Mouse (Mus musculus) neural tube, embryonic 14.5 days (tissue): ENCODE results near the gene Ctsl. TPM values are rescaled to one million over a fixed set of nuclear protein-coding genes. Genes with fewer than 3 reads are reported as not detected.

ENCODE experiments used
- ATAC-seq: fragments of 200-750 bp; cut with Nextera tagmentation; 2 replicates; pipeline ENCODE4 v1.8.0; 2017; ENCODE audit warnings: low read depth, mild to moderate bottlenecking, moderate TSS enrichment, moderate library complexity
- H3K27ac ChIP-seq: fragments of 300-500 bp; sonication (generic); 2 replicates; pipeline ENCODE4 v1.5.1; 2014; ENCODE audit warnings: low read depth, mild to moderate bottlenecking, control low read depth, low read length, moderate library complexity, mixed read lengths
- H3K27me3 ChIP-seq: fragments of 300-500 bp; sonication (generic); 2 replicates; pipeline ENCODE4 v1.6.1; 2014; ENCODE audit warnings: low read length; ENCODE audit not compliant: control insufficient read depth, insufficient read depth
- H3K36me3 ChIP-seq: fragments of 300-500 bp; sonication (generic); 2 replicates; pipeline ENCODE4 v1.6.1; 2014; ENCODE audit warnings: low read length, mixed read lengths; ENCODE audit not compliant: control insufficient read depth, insufficient read depth
- H3K4me1 ChIP-seq: fragments of 300-500 bp; sonication (generic); 2 replicates; pipeline ENCODE4 v1.6.1; 2014; ENCODE audit warnings: low read length; ENCODE audit not compliant: control insufficient read depth, insufficient read depth
- H3K4me2 ChIP-seq: fragments of 300-500 bp; sonication (generic); 2 replicates; pipeline ENCODE4 v1.6.1; 2014; ENCODE audit warnings: mild to moderate bottlenecking, low read depth, low read length, control low read depth
- H3K4me3 ChIP-seq: fragments of 300-500 bp; sonication (generic); 2 replicates; pipeline ENCODE4 v1.5.1; 2014; ENCODE audit warnings: low read depth, low read length, control low read depth, mixed read lengths
- H3K9ac ChIP-seq: fragments of 300-500 bp; sonication (generic); replicated peaks from 2 replicates; pipeline ENCODE4 v1.6.1; 2014; ENCODE audit warnings: low read depth, mild to moderate bottlenecking, control low read depth, low read length, mixed read lengths
- H3K9me3 ChIP-seq: fragments of 300-500 bp; sonication (generic); 2 replicates; pipeline ENCODE4 v1.6.1; 2016; ENCODE audit warnings: low read length; ENCODE audit not compliant: control insufficient read depth
- WGBS: fragments of 180-500 bp; shearing (Covaris S2); extraction: QIAGEN DNeasy Blood & Tissue Kit; methylation state at CpG from one replicate; pipeline ENCODE4 v1.1.7; 2014; 5-methylcytosine and 5-hydroxymethylcytosine counted together
- polyA plus RNA-seq: library from polyadenylated mRNA; unstranded; fragments of >200 nt; fragmentation: Nextera tagmentation; extraction: Ambion mirVana; gene quantifications from 2 replicates; pipeline ENCODE4 v1.2.1, GENCODE M21; 2014

Gene Ctsl
- polyA plus RNA-seq, 1 experiment from 2014 or later, result 133 TPM

- Histone ChIP-seq H3K4me2 (no peak overlapping the region), H3K27me3 (no peaks in the 10 kb centered on the region), H3K9me3 (no peaks in the 10 kb centered on the region), H3K9ac (no peak overlapping the region), H3K36me3 (peaks cover 20% of the 10 kb centered on the region; the same call in 1 of the 2 replicates), H3K4me3 (no peak overlapping the region), H3K27ac (no peak overlapping the region), H3K4me1 (0 out of 2 replicates have a peak, but pooled peaks cover 7% of the 10 kb centered on the region)
- ATAC-seq, result no peak
Measured at GRCm38 (mm10) chr13:64365326-64365725, 5.4 kb downstream of the Ctsl start.

GRCm38 (mm10) chr13:64364258-64364657, 6.4 kb downstream of the Ctsl start:
- Histone ChIP-seq H3K4me2 (no peak overlapping the region), H3K9ac (no peak overlapping the region), H3K27ac (no peak overlapping the region), H3K4me1 (0 out of 2 replicates have a peak, but pooled peaks cover 7% of the 10 kb centered on the region), H3K36me3 (peaks cover 20% of the 10 kb centered on the region; the same call in 1 of the 2 replicates), H3K4me3 (no peak overlapping the region), H3K9me3 (no peaks in the 10 kb centered on the region), H3K27me3 (no peaks in the 10 kb centered on the region)
- ATAC-seq, result no peak
- 82% methylated on average over 2 of the region's 2 CpGs for WGBS

DNA sequence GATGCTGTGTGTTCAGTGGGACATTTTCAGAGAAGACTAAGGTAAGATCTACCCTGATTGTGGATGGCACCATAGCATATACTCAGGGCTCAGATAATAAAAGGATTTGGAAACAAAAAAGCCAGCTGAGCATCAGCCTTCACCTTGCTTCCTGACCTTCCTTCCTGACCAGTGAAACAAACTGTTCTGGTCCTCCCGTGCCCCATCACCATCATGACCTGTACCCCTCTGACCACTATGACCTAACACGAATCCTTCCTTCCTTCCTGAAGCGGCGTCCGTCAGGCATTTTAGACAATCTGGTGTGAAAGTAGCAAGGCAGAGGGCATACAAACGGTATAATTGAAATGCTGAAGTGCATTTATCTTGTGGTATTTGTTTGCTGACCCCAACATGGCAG, 8.6 kb downstream of the Ctsl start:
- H3K27me3 ChIP-seq, result no peaks in the 10 kb centered on the region
- no peak overlapping the region for H3K27ac ChIP-seq
- peaks cover 20% of the 10 kb centered on the region; the same call in 1 of the 2 replicates for H3K36me3 ChIP-seq
- WGBS, result 94% methylated on average over 6 of the region's 6 CpGs
- no peak overlapping the region for H3K4me3 ChIP-seq
- no peak for ATAC-seq
- no peaks in the 10 kb centered on the region for H3K9me3 ChIP-seq
- H3K9ac ChIP-seq, result no peak overlapping the region
- no peaks in the 10 kb centered on the region for H3K4me1 ChIP-seq
- H3K4me2 ChIP-seq, result no peak overlapping the region

GRCm38 (mm10) chr13:64361020-64361419, 9.7 kb downstream of the Ctsl start:
- no peaks in the 10 kb centered on the region for H3K4me1 ChIP-seq

DNA sequence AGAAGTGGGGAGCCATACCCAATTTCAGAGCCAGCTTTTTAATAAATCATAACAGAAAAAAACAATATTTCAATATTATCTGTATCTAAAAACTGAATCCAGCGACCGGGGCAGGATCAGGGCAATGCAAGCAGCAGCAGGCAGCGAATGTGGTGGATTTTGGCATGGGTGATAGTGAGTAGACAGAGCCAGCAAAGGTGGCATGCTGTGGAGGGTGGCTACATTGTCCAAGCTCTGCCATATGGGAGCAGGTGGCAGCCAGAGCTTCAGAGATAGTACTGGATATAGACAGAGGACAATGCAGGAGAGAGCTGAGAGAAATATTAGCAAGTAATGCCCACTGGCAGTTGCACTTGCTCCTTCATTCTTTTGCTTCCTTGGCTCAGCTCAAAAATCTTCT, 11.0 kb downstream of the Ctsl start:
- Histone ChIP-seq H3K9me3 (no peaks in the 10 kb centered on the region), H3K4me1 (no peaks in the 10 kb centered on the region), H3K4me2 (no peak overlapping the region), H3K4me3 (no peak overlapping the region), H3K9ac (no peak overlapping the region), H3K27ac (no peak overlapping the region), H3K36me3 (peaks cover 16% of the 10 kb centered on the region; the same call in 1 of the 2 replicates), H3K27me3 (no peaks in the 10 kb centered on the region)
- no peak for ATAC-seq
- 90% methylated on average over 3 of the region's 3 CpGs for WGBS

More at GRCm38 (mm10) chr13:64361020-64361419, 9.7 kb downstream of the Ctsl start:
- Histone ChIP-seq H3K27ac (no peak overlapping the region), H3K4me2 (no peak overlapping the region), H3K9me3 (no peaks in the 10 kb centered on the region), H3K36me3 (peaks cover 20% of the 10 kb centered on the region; the same call in 1 of the 2 replicates), H3K9ac (no peak overlapping the region), H3K4me3 (no peak overlapping the region), H3K27me3 (no peaks in the 10 kb centered on the region)
- no peak for ATAC-seq
- WGBS, result 90% methylated on average over 3 of the region's 3 CpGs

DNA sequence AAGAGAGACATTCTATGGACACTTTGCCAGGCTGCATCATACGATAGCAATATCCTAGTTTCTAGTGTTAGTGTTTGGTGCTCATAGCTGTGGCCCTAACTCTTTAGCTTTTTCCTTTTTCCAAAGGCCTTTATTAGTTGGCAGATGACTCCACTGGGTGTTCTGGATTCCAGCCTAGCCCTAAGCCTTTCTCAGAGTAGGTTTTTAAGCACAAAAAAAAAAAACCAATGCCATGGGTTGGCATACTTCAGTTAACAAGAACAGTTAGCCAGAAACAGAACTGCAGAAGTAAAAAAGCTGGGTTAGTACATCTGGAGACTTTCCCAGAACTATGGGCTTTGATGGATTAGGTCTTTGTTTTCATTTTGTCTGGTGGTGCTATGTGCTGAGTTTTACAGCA, 12.2 kb downstream of the Ctsl start:
- no peaks in the 10 kb centered on the region for H3K27me3 ChIP-seq
- no peak overlapping the region for H3K27ac ChIP-seq
- WGBS, result 82% methylated on average over 1 of the region's 1 CpGs
- peaks cover 9% of the 10 kb centered on the region; the same call in 1 of the 2 replicates for H3K36me3 ChIP-seq
- no peak overlapping the region for H3K4me3 ChIP-seq
- H3K4me2 ChIP-seq, result no peak overlapping the region
- H3K4me1 ChIP-seq, result no peaks in the 10 kb centered on the region
- H3K9ac ChIP-seq, result no peak overlapping the region
- no peak for ATAC-seq
- H3K9me3 ChIP-seq, result no peaks in the 10 kb centered on the region

- 81% methylated on average over 5 of the region's 5 CpGs for WGBS
- no peak overlapping the region for H3K27ac ChIP-seq
- no peak for ATAC-seq
- 0 out of 2 replicates have a peak, but pooled peaks cover 3% of the 10 kb centered on the region for H3K36me3 ChIP-seq
- H3K4me2 ChIP-seq, result no peak overlapping the region
- H3K9me3 ChIP-seq, result no peaks in the 10 kb centered on the region
- H3K27me3 ChIP-seq, result no peaks in the 10 kb centered on the region
- no peak overlapping the region for H3K9ac ChIP-seq
- H3K4me1 ChIP-seq, result no peaks in the 10 kb centered on the region
- no peak overlapping the region for H3K4me3 ChIP-seq
Measured at GRCm38 (mm10) chr13:64357389-64357788, 13.3 kb downstream of the Ctsl start.

- no peak overlapping the region for H3K9ac ChIP-seq
- H3K4me2 ChIP-seq, result no peak overlapping the region
- H3K27me3 ChIP-seq, result no peaks in the 10 kb centered on the region
- no peaks in the 10 kb centered on the region for H3K9me3 ChIP-seq
- no peak for ATAC-seq
- H3K4me1 ChIP-seq, result no peaks in the 10 kb centered on the region
- H3K27ac ChIP-seq, result no peak overlapping the region
- H3K4me3 ChIP-seq, result no peak overlapping the region
- WGBS, result 93% methylated on average over 2 of the region's 2 CpGs
- no peaks in the 10 kb centered on the region for H3K36me3 ChIP-seq
Measured at GRCm38 (mm10) chr13:64349474-64349873, 21.2 kb downstream of the Ctsl start.

DNA sequence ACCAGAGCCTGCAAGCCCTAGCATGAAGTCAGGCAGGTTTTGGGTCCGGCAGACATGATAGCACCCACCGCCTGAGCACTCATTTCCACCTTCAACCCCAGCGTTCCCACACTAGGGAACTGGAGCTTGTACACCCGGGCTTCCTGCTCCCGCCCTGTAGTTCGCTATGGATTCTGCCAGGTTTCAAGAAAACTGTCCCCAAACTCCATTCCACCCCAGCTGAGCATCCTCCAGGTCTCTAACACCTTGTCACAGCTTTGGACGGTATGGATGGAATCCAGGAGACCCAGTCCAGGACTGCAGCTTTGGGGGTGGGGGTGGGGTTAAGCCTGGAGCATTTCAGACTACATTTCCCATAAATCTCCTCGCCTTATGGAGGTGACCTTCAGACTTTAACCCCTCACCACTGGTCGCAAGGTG, 26.6 kb downstream of the Ctsl start:
- H3K9me3 ChIP-seq, result no peaks in the 10 kb centered on the region
- 0 out of 2 replicates have a peak overlapping the region, but pooled peaks have one; percentile 13 for H3K9ac ChIP-seq
- H3K4me1 ChIP-seq, result no peaks in the 10 kb centered on the region
- H3K4me3 ChIP-seq, result peak overlapping the region; percentile 31
- H3K27me3 ChIP-seq, result no peaks in the 10 kb centered on the region
- H3K4me2 ChIP-seq, result peak overlapping the region; percentile 49
- H3K27ac ChIP-seq, result no peak overlapping the region
- H3K36me3 ChIP-seq, result no peaks in the 10 kb centered on the region
- peak; percentile 88 for ATAC-seq
- 2% methylated on average over 9 of the region's 9 CpGs for WGBS
